Mouse (Mus musculus) layer of hippocampus, postnatal 10 days (tissue): ENCODE measurements around the gene Map2k6. TPM values are rescaled to one million over a fixed set of nuclear protein-coding genes. Genes with fewer than 3 reads are reported as not detected.
A peak's percentile ranks its signal among the peaks of the same experiment; 100 is the strongest.

Experiments used
- DNase-seq, 2 experiments: peaks; one replicate each; pipeline ENCODE4 v3.0.0; 2021; ENCODE audit warnings: low spot score in 2 of 2
- total RNA-seq, 2 experiments: library from RNA; stranded (reverse); gene quantifications; 2 replicates each; pipeline ENCODE4 v1.2.3; 2021

Map2k6 gene
- total RNA-seq, 2 experiments from 2014 or later: 28.8 to 31.1 TPM

DNA sequence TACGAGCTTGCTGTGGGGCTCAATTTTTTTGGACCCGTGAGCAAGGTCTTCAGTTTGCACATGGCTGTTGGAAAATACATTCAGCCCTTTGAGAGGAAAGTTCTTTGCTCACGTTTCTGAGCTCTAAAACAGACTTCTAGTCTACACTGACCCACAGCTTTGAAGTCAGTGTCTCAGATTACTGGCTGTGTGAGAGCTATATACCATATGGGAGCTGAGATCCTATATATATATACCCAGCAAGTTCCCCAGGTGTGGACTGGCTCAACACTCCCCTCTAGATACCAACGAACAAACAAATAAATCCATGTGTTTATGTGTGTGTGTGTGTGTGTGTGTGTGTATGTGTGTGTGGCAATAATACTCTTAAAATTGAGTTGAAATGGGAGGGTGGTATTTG lies 83.7 kb downstream of the Map2k6 start:
- no peak for DNase-seq

GRCm38 (mm10) chr11:110483165-110483564 lies 84.2 kb downstream of the Map2k6 start:
- peak; percentile 28 to 39 for DNase-seq

- no peak for DNase-seq
Measured at GRCm38 (mm10) chr11:110484426-110484825, 85.5 kb downstream of the Map2k6 start.

- no peak for DNase-seq
Measured at GRCm38 (mm10) chr11:110485081-110485480, 86.2 kb downstream of the Map2k6 start.

DNA sequence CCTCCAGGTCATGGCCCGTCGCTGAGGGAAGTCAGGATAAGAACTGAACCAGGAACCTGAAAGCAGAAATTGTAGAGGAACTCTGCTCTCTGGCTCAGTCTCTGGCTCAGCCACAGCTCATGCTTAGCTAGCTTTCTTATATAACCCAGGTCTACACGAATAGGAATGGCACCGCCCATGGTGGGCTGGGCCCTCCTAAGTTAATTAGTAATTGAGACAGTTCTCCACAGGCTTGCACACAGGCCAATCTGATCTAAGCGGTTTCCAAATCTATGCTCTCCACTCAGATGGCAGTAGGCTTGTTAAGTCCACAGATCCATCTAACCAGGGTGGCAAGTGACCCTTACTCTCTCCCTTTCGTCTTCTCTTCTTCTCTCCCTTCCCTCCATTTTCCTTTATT lies 88.9 kb downstream of the Map2k6 start:
- no peak for DNase-seq

DNA sequence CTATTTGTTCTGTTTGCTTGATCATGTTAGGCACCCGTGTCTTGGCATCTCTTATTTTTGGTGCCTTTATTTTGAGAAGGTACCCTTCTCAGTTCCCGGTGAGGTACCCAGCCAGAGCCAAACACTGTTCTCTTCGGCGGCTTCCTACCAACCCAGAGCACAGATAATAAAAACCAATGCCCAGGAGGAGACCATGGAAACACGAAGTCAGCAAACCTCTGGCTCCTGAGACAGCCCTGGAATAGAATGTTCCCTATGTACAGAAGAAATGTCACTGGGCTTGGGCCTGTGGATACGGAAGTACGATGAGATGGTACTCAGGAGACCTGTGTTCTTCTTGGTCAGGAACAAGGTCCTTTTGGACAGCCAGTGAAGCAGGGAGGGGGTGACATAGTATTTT lies 89.4 kb downstream of the Map2k6 start:
- no peak for DNase-seq

DNA sequence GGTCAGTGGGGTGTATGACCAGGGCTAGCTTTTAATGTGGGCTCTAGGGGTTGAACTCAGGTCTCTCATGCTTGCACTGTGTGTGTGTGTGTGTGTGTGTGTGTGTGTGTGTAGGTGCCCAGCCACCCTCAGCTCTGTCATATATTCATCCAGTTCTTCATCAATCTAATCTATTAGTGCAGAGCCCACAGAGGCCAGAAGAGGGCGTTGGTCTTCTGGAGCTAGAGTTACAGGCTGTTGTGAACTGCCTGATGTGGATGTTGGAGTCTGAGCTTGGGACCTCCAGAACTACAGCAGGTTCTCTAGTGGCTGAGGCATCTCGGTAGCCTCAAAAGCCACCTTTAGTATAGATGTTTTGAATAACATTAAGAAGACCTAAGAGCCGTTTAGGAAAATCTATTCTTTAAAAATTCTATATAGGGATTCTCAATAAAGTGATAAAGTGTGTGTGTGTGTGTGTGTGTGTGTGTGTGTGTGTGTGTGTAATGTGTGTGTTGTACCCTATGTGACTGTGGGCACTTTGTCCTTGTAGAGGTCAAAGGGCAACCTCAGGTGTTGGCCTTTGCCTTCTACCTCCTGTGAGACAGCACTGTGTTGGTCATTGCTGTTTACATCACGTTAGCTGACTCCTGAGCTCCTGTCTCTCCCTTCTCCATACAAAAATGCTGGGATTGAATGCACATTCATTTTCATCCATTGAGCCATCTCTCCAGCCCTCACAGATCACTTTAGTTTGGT lies 96.6 kb downstream of the Map2k6 start:
- no peak for DNase-seq

DNA sequence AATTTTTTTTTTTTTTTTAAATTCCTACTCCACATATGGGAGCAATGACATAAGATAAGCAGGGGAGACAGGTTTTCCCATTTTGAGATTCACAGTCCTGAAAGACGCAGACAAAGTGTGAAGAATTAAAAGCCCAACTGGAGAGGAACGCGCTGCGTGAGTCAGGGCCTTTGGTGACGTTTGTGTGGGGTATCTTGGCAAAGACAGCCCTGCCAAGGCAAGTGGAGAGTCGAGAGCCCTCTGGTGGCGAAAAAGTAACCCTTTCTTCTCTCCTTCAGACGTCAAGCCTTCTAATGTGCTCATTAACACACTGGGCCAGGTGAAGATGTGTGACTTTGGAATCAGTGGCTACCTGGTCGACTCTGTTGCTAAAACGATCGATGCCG lies 97.1 kb downstream of the Map2k6 start:
- peak; percentile 61 to 73 for DNase-seq

GRCm38 (mm10) chr11:110497743-110498142 lies 98.8 kb downstream of the Map2k6 start:
- no peak for DNase-seq

GRCm38 (mm10) chr11:110498651-110499213 lies 99.8 kb downstream of the Map2k6 start:
- peak in 1 of 2 experiments; percentile 44 for DNase-seq

DNA sequence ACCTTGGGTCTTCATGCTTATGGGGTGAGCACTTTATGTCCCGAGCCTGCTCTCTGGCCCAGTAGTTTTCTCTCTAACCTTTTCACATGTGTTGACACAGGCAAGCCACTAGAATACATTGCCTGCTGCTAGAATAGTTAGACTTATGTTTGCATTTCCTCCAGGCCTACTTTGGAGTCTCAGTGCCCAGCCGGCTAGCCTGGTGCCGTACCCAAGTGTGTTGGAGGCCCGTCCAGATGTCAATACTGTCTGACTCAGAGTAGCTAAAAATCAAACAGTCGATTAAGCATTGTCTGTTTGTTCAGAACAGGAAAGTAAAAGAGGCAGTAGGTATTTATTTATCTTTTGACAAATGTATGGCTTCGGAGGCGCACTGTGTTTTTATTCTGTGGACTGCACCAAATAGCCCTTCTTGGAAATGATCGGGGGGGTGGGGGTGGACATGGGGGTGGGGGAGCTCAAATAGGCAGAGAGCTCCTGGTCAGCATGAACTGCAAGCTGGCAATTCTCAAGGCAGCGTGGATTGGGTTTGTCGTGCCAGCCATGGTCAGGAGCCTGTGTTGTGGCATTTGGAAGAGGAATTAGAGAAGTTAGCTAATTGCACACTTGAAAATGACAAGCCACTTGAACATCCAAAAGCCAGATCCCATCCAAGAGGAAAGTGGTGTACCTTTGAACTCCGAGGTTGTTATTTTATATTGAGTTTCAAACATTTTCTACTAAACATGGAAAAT lies 104.2 kb downstream of the Map2k6 start:
- DNase-seq: no peak

DNA sequence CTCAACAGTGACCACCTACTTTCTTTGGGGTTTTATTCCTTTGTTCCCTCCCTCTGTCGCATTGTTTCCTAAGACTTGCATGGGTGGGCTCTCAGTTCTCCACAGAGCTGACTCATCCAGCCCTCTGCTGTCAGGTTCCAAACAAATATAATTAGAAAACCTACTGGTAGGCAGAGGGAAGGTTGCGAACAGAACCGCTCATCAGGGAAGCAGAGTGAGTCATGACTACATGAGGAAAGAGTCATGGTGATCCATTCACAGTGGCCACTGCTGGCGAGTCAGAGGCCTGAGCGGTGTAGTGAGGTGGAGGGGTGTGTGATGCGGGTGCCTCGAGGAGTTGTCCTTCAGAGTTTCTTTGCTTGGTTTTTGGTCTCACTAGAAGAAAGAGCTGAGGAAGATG lies 112.5 kb downstream of the Map2k6 start:
- DNase-seq: no peak

GRCm38 (mm10) chr11:110518648-110519047 lies 119.7 kb downstream of the Map2k6 start:
- no peak for DNase-seq

DNA sequence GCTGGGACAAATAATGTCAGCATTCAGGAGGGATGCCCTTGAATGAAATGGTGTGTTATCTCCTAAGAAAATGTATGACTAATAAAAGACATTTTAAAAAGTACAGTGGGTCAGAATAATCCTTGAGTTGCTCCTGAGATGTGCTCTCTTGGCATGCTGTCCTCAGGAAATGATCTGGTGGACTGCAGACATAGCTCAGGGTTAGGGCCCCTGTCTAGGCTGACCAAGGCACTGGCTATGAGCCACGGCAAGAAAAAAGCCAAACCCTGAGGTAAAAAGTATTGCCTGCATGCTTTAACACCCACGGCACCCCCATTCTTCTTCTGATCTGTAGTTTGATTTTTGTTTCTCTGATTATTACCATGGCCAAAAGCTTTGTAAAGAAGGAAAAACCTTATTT lies 124.0 kb downstream of the Map2k6 start:
- no peak for DNase-seq

DNA sequence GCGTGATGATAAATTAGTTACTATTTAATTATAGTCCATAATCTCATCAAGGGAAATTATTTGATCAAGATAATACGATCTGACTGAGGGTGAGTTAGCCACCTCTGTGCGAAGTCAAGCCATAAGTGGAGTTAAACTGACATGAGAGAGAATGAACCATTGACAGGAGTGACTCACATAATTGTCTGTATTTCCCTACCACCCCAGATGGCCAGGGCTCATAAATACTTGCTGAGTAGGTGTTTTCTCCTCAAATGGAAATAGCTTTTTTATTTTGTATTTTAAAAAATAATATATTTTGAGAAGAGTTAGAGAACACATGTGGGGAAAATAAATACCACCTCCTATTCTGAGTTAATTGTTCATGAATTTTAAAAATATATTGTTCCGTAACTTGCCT lies 127.2 kb downstream of the Map2k6 start:
- no peak for DNase-seq

- DNase-seq: no peak
Measured at GRCm38 (mm10) chr11:110531087-110531486, 132.2 kb downstream of the Map2k6 start.

GRCm38 (mm10) chr11:110534856-110535255 lies 135.9 kb downstream of the Map2k6 start:
- DNase-seq: no peak

DNA sequence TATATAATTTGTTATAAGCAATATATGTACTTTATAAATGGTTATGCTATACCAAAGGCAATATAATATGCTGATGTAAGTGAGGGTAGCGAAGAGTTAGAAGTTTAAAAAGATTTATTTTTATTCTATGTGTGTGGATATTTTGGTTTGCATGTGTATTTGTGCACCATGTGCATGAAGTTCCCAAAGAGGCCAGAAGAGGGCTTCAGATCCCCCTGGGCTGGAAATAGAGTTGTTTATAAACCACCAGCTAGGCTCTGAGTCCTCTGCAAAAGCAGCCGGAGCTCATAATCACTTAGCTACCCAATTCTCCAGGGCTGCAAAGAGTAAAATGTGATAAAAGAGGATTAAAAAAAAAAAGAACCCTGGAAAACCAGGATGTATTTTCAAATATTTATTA lies 137.6 kb downstream of the Map2k6 start:
- peak in 1 of 2 experiments; percentile 13 for DNase-seq

GRCm38 (mm10) chr11:110537602-110538001 lies 138.7 kb downstream of the Map2k6 start:
- peak; percentile 85 to 87 for DNase-seq

- DNase-seq: no peak
Measured at GRCm38 (mm10) chr11:110538206-110538605, 139.3 kb downstream of the Map2k6 start.

DNA sequence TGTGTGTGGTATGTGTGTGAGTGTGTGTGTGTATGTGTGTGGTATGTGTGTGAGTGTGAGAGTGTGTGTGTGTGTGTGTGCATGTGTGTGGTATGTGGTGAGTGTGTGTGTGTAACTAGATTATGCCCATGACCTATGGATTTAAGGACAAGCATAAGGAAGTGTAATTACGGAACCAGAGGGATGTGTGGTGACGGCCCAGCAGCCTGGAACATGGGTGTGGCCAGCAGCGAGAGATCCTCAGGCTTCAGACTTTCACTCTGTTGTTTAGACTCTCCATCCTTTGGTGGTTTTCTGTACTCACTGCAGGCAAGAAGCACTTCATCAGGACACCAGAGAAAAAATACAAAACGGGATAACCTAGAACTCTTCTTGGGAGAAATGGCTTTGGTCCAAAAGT lies 143.0 kb downstream of the Map2k6 start:
- no peak for DNase-seq

- DNase-seq: no peak
Measured at GRCm38 (mm10) chr11:110544419-110545210, 145.7 kb downstream of the Map2k6 start.
